ENCODE assay signal across 11 mouse cellular contexts in the genomic region with DNA sequence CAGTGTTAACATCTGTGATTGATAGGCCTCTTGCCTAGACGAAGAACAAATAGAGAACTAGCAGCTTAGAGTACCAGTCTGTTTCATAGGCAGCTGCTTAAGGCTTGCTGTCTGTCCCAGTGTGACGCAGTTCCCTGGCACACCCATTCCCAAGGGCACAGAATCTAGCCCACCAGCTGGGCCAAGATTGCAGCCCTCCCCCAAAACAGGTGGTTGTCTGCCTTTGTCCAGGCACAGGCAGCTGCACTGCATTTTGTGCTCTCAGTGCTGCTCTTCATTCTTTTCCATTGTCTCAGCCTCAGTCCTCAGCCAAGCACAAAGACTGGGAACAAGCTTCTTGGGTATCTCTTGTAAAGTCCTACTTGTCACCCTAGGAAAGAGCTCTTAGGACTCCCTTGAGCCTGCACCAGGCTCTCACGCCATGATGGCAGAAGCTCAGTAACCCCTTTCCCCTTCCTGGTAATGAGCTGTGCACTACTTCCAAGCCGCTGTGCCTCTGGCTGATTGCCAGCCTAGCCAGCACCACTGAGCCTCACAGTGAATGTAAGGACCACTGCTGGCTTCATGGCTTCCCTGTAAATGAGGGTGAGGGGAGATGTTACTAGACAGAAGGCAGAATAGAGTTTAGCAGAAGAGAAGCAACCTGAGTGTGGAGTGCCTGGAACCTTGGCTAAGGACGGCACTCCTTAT. TPM values are rescaled to one million over a fixed set of nuclear protein-coding genes. Genes with fewer than 3 reads are reported as not detected.
A peak's percentile ranks its signal among the peaks of the same experiment; 100 is the strongest.
DNase-seq lines count a peak whose midpoint lies in the region; ATAC-seq and TF ChIP-seq lines count a peak whose summit lies in the region.
"Had no signal": no experiment of that assay in that cellular context is flagged by ENCODE, and none has a peak within 500 bp of the region (broad histone marks: within the 10 kb centered on the region; RNA-seq: fewer than 3 reads in every experiment).

No protein-coding gene starts in this region.

- H3K4me2 ChIP-seq in limb, embryonic 13.5 days (replicated peaks), result no peak overlapping the region
- H3K4me2 ChIP-seq in hindbrain, embryonic 12.5 days (replicated peaks), result no peak overlapping the region
- peak overlapping the region; percentile 36 for H3K4me2 ChIP-seq in myocyte (ENCODE audit: low read depth)
- no peak overlapping the region for H3K4me2 ChIP-seq in liver, embryonic 12.5 days
- H3K4me2 ChIP-seq: liver, embryonic 13.5 days had no signal

- no peaks in the 10 kb centered on the region for H3K27me3 ChIP-seq in limb, embryonic 13.5 days
- H3K27me3 ChIP-seq in limb, embryonic 10.5 days (ENCODE audit: low read depth, poor library complexity, severe bottlenecking), result no peaks in the 10 kb centered on the region
- no peaks in the 10 kb centered on the region for H3K27me3 ChIP-seq in hindbrain, embryonic 12.5 days
- no peaks in the 10 kb centered on the region for H3K27me3 ChIP-seq in myocyte (ENCODE audit: control insufficient read depth, insufficient read depth, insufficient read length)
- no peaks in the 10 kb centered on the region for H3K27me3 ChIP-seq in liver, embryonic 12.5 days (replicated peaks)
- H3K27me3 ChIP-seq: liver, embryonic 13.5 days had no signal

- H3K9ac ChIP-seq in limb, embryonic 13.5 days, result no peak overlapping the region
- no peak overlapping the region for H3K9ac ChIP-seq in hindbrain, embryonic 12.5 days
- H3K9ac ChIP-seq in liver, embryonic 12.5 days, result no peak overlapping the region
- H3K9ac ChIP-seq: liver, embryonic 13.5 days had no signal

- no peak overlapping the region for H3ac ChIP-seq in myocyte (ENCODE audit: control insufficient read depth, insufficient read length)

- 0 out of 2 replicates have a peak, but pooled peaks cover 4% of the 10 kb centered on the region for H3K4me1 ChIP-seq in limb, embryonic 13.5 days
- no peaks in the 10 kb centered on the region for H3K4me1 ChIP-seq in limb, embryonic 10.5 days
- H3K4me1 ChIP-seq in hindbrain, embryonic 12.5 days, result 0 out of 2 replicates have a peak, but pooled peaks cover 6% of the 10 kb centered on the region
- H3K4me1 ChIP-seq in liver, embryonic 12.5 days, result peaks cover 5% of the 10 kb centered on the region; the same call in 1 of the 2 replicates

- WGBS in limb, embryonic 13.5 days, result 76% methylated on average over 5 of the region's 5 CpGs
- 85% methylated on average over 5 of the region's 5 CpGs for WGBS in limb, embryonic 10.5 days
- 58% methylated on average over 5 of the region's 5 CpGs for WGBS in hindbrain, embryonic 12.5 days
- WGBS in liver, embryonic 12.5 days (ENCODE audit: insufficient replicate concordance), result 76% methylated on average over 5 of the region's 5 CpGs

- no peaks in the 10 kb centered on the region for H3K79me2 ChIP-seq in myocyte (ENCODE audit: control insufficient read depth, insufficient read depth)

- ATAC-seq in limb, embryonic 13.5 days (ENCODE audit: low FRiP score, low read depth), result 0 out of 2 replicates have a peak, but pooled peaks have one; percentile 40
- peak; percentile 43; the same call in 1 of the 2 replicates for ATAC-seq in hindbrain, embryonic 12.5 days (ENCODE audit: low FRiP score)
- ATAC-seq in liver, embryonic 12.5 days, result no peak

- H3K36me3 ChIP-seq in limb, embryonic 13.5 days, result peaks cover 77% of the 10 kb centered on the region
- H3K36me3 ChIP-seq in limb, embryonic 10.5 days, result peaks cover 65% of the 10 kb centered on the region
- peaks cover 27% of the 10 kb centered on the region for H3K36me3 ChIP-seq in hindbrain, embryonic 12.5 days
- peaks cover 11% of the 10 kb centered on the region for H3K36me3 ChIP-seq in myocyte (ENCODE audit: control insufficient read depth, insufficient read depth)
- H3K36me3 ChIP-seq in liver, embryonic 12.5 days, result peaks cover 54% of the 10 kb centered on the region

- H3K27ac ChIP-seq in limb, embryonic 13.5 days, result no peak overlapping the region
- H3K27ac ChIP-seq in limb, embryonic 10.5 days, result no peak overlapping the region; the same call in 1 of the 2 replicates
- H3K27ac ChIP-seq in hindbrain, embryonic 12.5 days, result peak overlapping the region; percentile 49; the same call in 1 of the 2 replicates
- no peak overlapping the region for H3K27ac ChIP-seq in liver, embryonic 12.5 days
- H3K27ac ChIP-seq: liver, embryonic 13.5 days had no signal

- DNase-seq in cerebellum, postnatal 10 days, result peak; percentile 48 to 60
- no peak for DNase-seq in cerebellum, adult 9-10 months
- no peak for DNase-seq in limb, embryonic 10.5 days (ENCODE audit: low spot score)
- DNase-seq in lung, postnatal 4 days, result no peak
- DNase-seq: heart, postnatal 36 days; kidney, postnatal 4 days; liver, embryonic 13.5 days had no signal

- no peak for TF ChIP-seq POLR2A in myocyte (IDR thresholded peaks at IDR 0.05; ENCODE audit: insufficient read length, low read depth)

- H3K4me3 ChIP-seq in limb, embryonic 13.5 days, result no peak overlapping the region
- H3K4me3 ChIP-seq in limb, embryonic 10.5 days, result no peak overlapping the region
- H3K4me3 ChIP-seq in hindbrain, embryonic 12.5 days, result no peak overlapping the region
- no peak overlapping the region for H3K4me3 ChIP-seq in myocyte
- H3K4me3 ChIP-seq in liver, embryonic 12.5 days, result no peak overlapping the region
- H3K4me3 ChIP-seq: liver, embryonic 13.5 days had no signal

- no peaks in the 10 kb centered on the region for H3K9me3 ChIP-seq in limb, embryonic 13.5 days
- H3K9me3 ChIP-seq in limb, embryonic 10.5 days (replicated peaks), result no peaks in the 10 kb centered on the region
- H3K9me3 ChIP-seq in hindbrain, embryonic 12.5 days (replicated peaks), result no peaks in the 10 kb centered on the region
- no peaks in the 10 kb centered on the region for H3K9me3 ChIP-seq in liver, embryonic 12.5 days (replicated peaks)
- H3K9me3 ChIP-seq: liver, embryonic 13.5 days had no signal

TF ChIP-seq in myocyte, 11 proteins besides CTCF, POLR2A, EP300 and RAD21:
- TF ChIP-seq MYOD1 (IDR thresholded peaks at IDR 0.05; ENCODE audit: control insufficient read depth in 1 of 3, insufficient read length in 2 of 3, low read depth in 2 of 3) (peak; percentile 75 to 100 (median 98)), TCF3 (IDR thresholded peaks at IDR 0.05; ENCODE audit: insufficient read length, low read depth) (peak; percentile 92), POLR2AphosphoS2 (IDR thresholded peaks at IDR 0.05; ENCODE audit: insufficient read length, low read depth) (no peak), MYOG (IDR thresholded peaks at IDR 0.05; ENCODE audit: control insufficient read depth in 1 of 3, insufficient read depth in 1 of 3, insufficient read length in 2 of 3, low read depth in 2 of 3) (peak; percentile 84 to 100 (median 99)), MAX (IDR thresholded peaks at IDR 0.05; ENCODE audit: low read depth) (no peak), E2F4 (IDR thresholded peaks at IDR 0.05; ENCODE audit: insufficient read depth) (no peak), TCF12 (IDR thresholded peaks at IDR 0.05; ENCODE audit: insufficient read depth, poor library complexity, severe bottlenecking) (peak; percentile 91)

RNA-seq across cellular contexts. Expression of gene Chrm4, which starts 22.3 kb away (rescaled TPM):
- 0.38 and 0.78 TPM in 2 replicates for polyA plus RNA-seq in limb, embryonic 13.5 days (2015; fragmentation: Nextera tagmentation; extraction: Ambion mirVana)
- polyA plus RNA-seq in limb, embryonic 10.5 days (2016; fragmentation: Nextera tagmentation; extraction: Ambion mirVana), result 0.67 and 0.76 TPM in 2 replicates
- 0.77 and 1.0 TPM in 2 replicates for polyA plus RNA-seq in hindbrain, embryonic 12.5 days (2016; fragmentation: Nextera tagmentation; extraction: Ambion mirVana)
- polyA plus RNA-seq in myocyte (2012; fragmentation: generic; extraction: Trizol), result 0.64 TPM
- polyA plus RNA-seq in liver, embryonic 12.5 days (2016; fragmentation: Nextera tagmentation; extraction: Ambion mirVana), result 0.17 TPM in 1 of 2 replicates, not detected in the other

RNA-seq across cellular contexts. Expression of gene Mdk, which starts 27.3 kb away (rescaled TPM):
- polyA plus RNA-seq in limb, embryonic 13.5 days (2015; fragmentation: Nextera tagmentation; extraction: Ambion mirVana), result 1,939 and 1,982 TPM in 2 replicates
- polyA plus RNA-seq in limb, embryonic 10.5 days (2016; fragmentation: Nextera tagmentation; extraction: Ambion mirVana), result 2,617 and 2,689 TPM in 2 replicates
- 904 and 962 TPM in 2 replicates for polyA plus RNA-seq in hindbrain, embryonic 12.5 days (2016; fragmentation: Nextera tagmentation; extraction: Ambion mirVana)
- 0.29 TPM for polyA plus RNA-seq in myocyte (2012; fragmentation: generic; extraction: Trizol)
- polyA plus RNA-seq in liver, embryonic 12.5 days (2016; fragmentation: Nextera tagmentation; extraction: Ambion mirVana), result 137 and 140 TPM in 2 replicates

RNA-seq across cellular contexts. Expression of gene Gm9821, which starts 40.7 kb away (rescaled TPM):
- 0.27 and 0.61 TPM in 2 replicates for polyA plus RNA-seq in limb, embryonic 13.5 days (2015; fragmentation: Nextera tagmentation; extraction: Ambion mirVana)
- polyA plus RNA-seq in limb, embryonic 10.5 days (2016; fragmentation: Nextera tagmentation; extraction: Ambion mirVana), result 0.33 and 0.56 TPM in 2 replicates
- 0.50 and 0.57 TPM in 2 replicates for polyA plus RNA-seq in hindbrain, embryonic 12.5 days (2016; fragmentation: Nextera tagmentation; extraction: Ambion mirVana)
- polyA plus RNA-seq in myocyte (2012; fragmentation: generic; extraction: Trizol), result 4.7 TPM
- 2.3 and 2.5 TPM in 2 replicates for polyA plus RNA-seq in liver, embryonic 12.5 days (2016; fragmentation: Nextera tagmentation; extraction: Ambion mirVana)

Comparison
In these comparisons a context has a peak if more than half of its experiments do, and no peak if none do; other contexts are left out.
1. DNase-seq: peak in cerebellum, postnatal 10 days (2 of 2); none in cerebellum, adult 9-10 months (single experiment), limb, embryonic 10.5 days (single experiment) and lung, postnatal 4 days (0 of 2).
2. RNA of gene Mdk, which starts 27.3 kb away (polyA plus RNA-seq): 2,617 to 2,689 TPM in limb, embryonic 10.5 days, 1,939 to 1,982 TPM in limb, embryonic 13.5 days, 904 to 962 TPM in hindbrain, embryonic 12.5 days and 137 to 140 TPM in liver, embryonic 12.5 days; 0.29 TPM in myocyte (single experiment); every median in the first group is over 100 times any median in the second.